In genomic region chr12:19288271-19288890, GRCm38 (mm10) we compare ENCODE assay signal across 8 mouse cellular contexts.
DNase-seq lines count a peak whose midpoint lies in the region; TF ChIP-seq lines count a peak whose summit lies in the region.
"Not testable (repeated sequence)": the region's sequence is repeated elsewhere in the genome, so short reads cannot be mapped to it uniquely, and the experiment has no call there.

No protein-coding gene starts in this region.

- intact Hi-C loops in left cerebral cortex, postnatal 10 days (cut with DNase I): not testable (repeated sequence)

- TF ChIP-seq CTCF in embryonic fibroblast, embryonic 13.5 days (IDR thresholded peaks at IDR 0.05; ENCODE audit: borderline replicate concordance, insufficient read depth, low read length): not testable (repeated sequence)

- peak overlapping the region; percentile 24; the same call in 1 of the 2 replicates for H3K4me3 ChIP-seq in embryonic fibroblast, embryonic 13.5 days (ENCODE audit: insufficient read depth, low read length)

- DNase-seq in adrenal gland, adult 8-10 months: peak; percentile 70
- peak; percentile 54 to 71 for DNase-seq in heart, adult 9 months (ENCODE audit: low spot score in 2 of 2)
- DNase-seq in kidney, adult 11 months: peak; percentile 32
- peak; percentile 30 to 83 for DNase-seq in left cerebral cortex, postnatal 10 days (ENCODE audit: extremely low spot score in 1 of 2, low spot score in 2 of 2)
- peak; percentile 46 for DNase-seq in lung, postnatal 25 days (ENCODE audit: low spot score)
- peak; percentile 43 to 56 for DNase-seq in right cerebral cortex, adult 2 months (ENCODE audit: low spot score in 2 of 2)
- peak; percentile 45 to 66 for DNase-seq in thymus, postnatal 36 days

- H3K4me1 ChIP-seq in embryonic fibroblast, embryonic 13.5 days (ENCODE audit: control insufficient read depth, insufficient read depth, low read length): not testable (repeated sequence)

- not testable (repeated sequence) for TF ChIP-seq POLR2A in embryonic fibroblast, embryonic 13.5 days (IDR thresholded peaks at IDR 0.05; ENCODE audit: low read depth, low read length)

- H3K27ac ChIP-seq in embryonic fibroblast, embryonic 13.5 days (ENCODE audit: insufficient read depth, low read length): not testable (repeated sequence)
